Mouse (Mus musculus) midbrain, embryonic 16.5 days (tissue): ENCODE measurements at regions not wholly inside any gene's neighbourhood (a gene's known extent, or its start where the extent isn't known, plus 50 kb on each side); places are given as distances from the start of the nearest gene placed in this dataset.
A peak's percentile ranks its signal among the peaks of the same experiment; 100 is the strongest.

Source experiments
- ATAC-seq: fragments of 200-750 bp; cut with Nextera tagmentation; 2 replicates; pipeline ENCODE4 v1.8.0; 2017; ENCODE audit warnings: moderate TSS enrichment
- H3K27ac ChIP-seq: fragments of 300-500 bp; sonication (generic); 2 replicates; pipeline ENCODE4 v1.5.1; 2014; ENCODE audit warnings: mild to moderate bottlenecking, low read length, mixed read lengths
- H3K27me3 ChIP-seq: fragments of 300-500 bp; sonication (generic); 2 replicates; pipeline ENCODE4 v1.6.1; 2014; ENCODE audit warnings: low read depth, low read length, mixed read lengths; ENCODE audit not compliant: control insufficient read depth, insufficient read depth
- H3K36me3 ChIP-seq: fragments of 300-500 bp; sonication (generic); 2 replicates; pipeline ENCODE4 v1.6.1; 2014; ENCODE audit warnings: mild to moderate bottlenecking, low read length, moderate library complexity, mixed read lengths; ENCODE audit not compliant: control insufficient read depth, insufficient read depth
- H3K4me1 ChIP-seq: fragments of 300-500 bp; sonication (generic); 2 replicates; pipeline ENCODE4 v1.6.1; 2014; ENCODE audit warnings: mild to moderate bottlenecking, low read length, mixed read lengths; ENCODE audit not compliant: control insufficient read depth, insufficient read depth
- H3K4me2 ChIP-seq: fragments of 300-500 bp; sonication (generic); 2 replicates; pipeline ENCODE4 v1.6.1; 2014; ENCODE audit warnings: mild to moderate bottlenecking, low read length, mixed read lengths
- H3K4me3 ChIP-seq: fragments of 300-500 bp; sonication (generic); 2 replicates; pipeline ENCODE4 v1.5.1; 2014; ENCODE audit warnings: low read depth, mild to moderate bottlenecking, low read length, moderate library complexity, mixed read lengths
- H3K9ac ChIP-seq: fragments of 300-500 bp; sonication (generic); 2 replicates; pipeline ENCODE4 v1.6.1; 2014; ENCODE audit warnings: low read depth, low read length, mixed read lengths
- H3K9me3 ChIP-seq: fragments of 300-500 bp; sonication (generic); replicated peaks from 2 replicates; pipeline ENCODE4 v1.6.1; 2014; ENCODE audit warnings: mild to moderate bottlenecking, low read length, mixed read lengths; ENCODE audit not compliant: control insufficient read depth, poor library complexity, severe bottlenecking
- WGBS: fragments of 180-500 bp; shearing (Covaris S2); extraction: QIAGEN DNeasy Blood & Tissue Kit; methylation state at CpG from one replicate; pipeline ENCODE4 v1.1.7; 2014; 5-methylcytosine and 5-hydroxymethylcytosine counted together

GRCm38 (mm10) chr13:31347000-31347399 lies 208.9 kb upstream of the Foxq1 start:
- no peak for ATAC-seq
- H3K4me2 ChIP-seq = no peak overlapping the region
- H3K9me3 ChIP-seq = no peaks in the 10 kb centered on the region
- H3K27me3 ChIP-seq = no peaks in the 10 kb centered on the region
- no peaks in the 10 kb centered on the region for H3K4me1 ChIP-seq
- H3K27ac ChIP-seq = no peak overlapping the region
- H3K9ac ChIP-seq = no peak overlapping the region
- H3K36me3 ChIP-seq = no peaks in the 10 kb centered on the region
- WGBS = 96% methylated on average over 2 of the region's 2 CpGs
- H3K4me3 ChIP-seq = no peak overlapping the region

GRCm38 (mm10) chr13:31349671-31350070 lies 206.3 kb upstream of the Foxq1 start:
- no peak overlapping the region for H3K4me3 ChIP-seq
- 64% methylated on average over 2 of the region's 2 CpGs for WGBS
- ATAC-seq = no peak

GRCm38 (mm10) chr13:31351481-31351880 lies 204.5 kb upstream of the Foxq1 start:
- Histone ChIP-seq H3K4me1 (no peaks in the 10 kb centered on the region), H3K4me3 (no peak overlapping the region), H3K9me3 (no peaks in the 10 kb centered on the region), H3K9ac (no peak overlapping the region), H3K36me3 (no peaks in the 10 kb centered on the region), H3K4me2 (no peak overlapping the region), H3K27ac (no peak overlapping the region), H3K27me3 (no peaks in the 10 kb centered on the region)
- ATAC-seq = no peak

More at GRCm38 (mm10) chr13:31349671-31350070, 206.3 kb upstream of the Foxq1 start:
- no peak overlapping the region for H3K9ac ChIP-seq
- H3K36me3 ChIP-seq = no peaks in the 10 kb centered on the region
- H3K4me1 ChIP-seq = no peaks in the 10 kb centered on the region
- no peaks in the 10 kb centered on the region for H3K9me3 ChIP-seq
- no peak overlapping the region for H3K27ac ChIP-seq
- no peaks in the 10 kb centered on the region for H3K27me3 ChIP-seq
- no peak overlapping the region for H3K4me2 ChIP-seq

GRCm38 (mm10) chr13:31352825-31353224 lies 203.1 kb upstream of the Foxq1 start:
- Histone ChIP-seq H3K4me1 (no peaks in the 10 kb centered on the region), H3K4me3 (no peak overlapping the region), H3K4me2 (no peak overlapping the region), H3K9me3 (no peaks in the 10 kb centered on the region), H3K27me3 (no peaks in the 10 kb centered on the region), H3K9ac (no peak overlapping the region), H3K27ac (no peak overlapping the region), H3K36me3 (no peaks in the 10 kb centered on the region)
- ATAC-seq = no peak
- WGBS = 77% methylated on average over 5 of the region's 5 CpGs

- Histone ChIP-seq H3K4me3 (no peak overlapping the region), H3K27me3 (no peaks in the 10 kb centered on the region), H3K9ac (no peak overlapping the region), H3K4me1 (no peaks in the 10 kb centered on the region), H3K9me3 (no peaks in the 10 kb centered on the region), H3K4me2 (no peak overlapping the region), H3K36me3 (no peaks in the 10 kb centered on the region), H3K27ac (no peak overlapping the region)
- no peak for ATAC-seq
- WGBS = 92% methylated on average over 4 of the region's 4 CpGs
Observed at GRCm38 (mm10) chr13:31359353-31359752, 196.6 kb upstream of the Foxq1 start.

GRCm38 (mm10) chr13:31362386-31362785 lies 193.5 kb upstream of the Foxq1 start:
- H3K9me3 ChIP-seq = no peaks in the 10 kb centered on the region
- no peak overlapping the region for H3K4me3 ChIP-seq
- no peak for ATAC-seq
- no peaks in the 10 kb centered on the region for H3K4me1 ChIP-seq
- WGBS = 35% methylated on average over 3 of the region's 3 CpGs
- H3K27ac ChIP-seq = no peak overlapping the region
- no peaks in the 10 kb centered on the region for H3K36me3 ChIP-seq
- no peak overlapping the region for H3K9ac ChIP-seq
- no peaks in the 10 kb centered on the region for H3K27me3 ChIP-seq
- H3K4me2 ChIP-seq = no peak overlapping the region

GRCm38 (mm10) chr13:31364369-31364768 lies 191.6 kb upstream of the Foxq1 start:
- H3K4me2 ChIP-seq = no peak overlapping the region
- WGBS = 62% methylated on average over 4 of the region's 4 CpGs
- no peak overlapping the region for H3K27ac ChIP-seq
- H3K36me3 ChIP-seq = no peaks in the 10 kb centered on the region
- H3K27me3 ChIP-seq = no peaks in the 10 kb centered on the region
- peak; percentile 64; the same call in 1 of the 2 replicates for ATAC-seq
- no peaks in the 10 kb centered on the region for H3K9me3 ChIP-seq
- no peak overlapping the region for H3K9ac ChIP-seq
- H3K4me3 ChIP-seq = no peak overlapping the region
- no peaks in the 10 kb centered on the region for H3K4me1 ChIP-seq

- Histone ChIP-seq H3K36me3 (no peaks in the 10 kb centered on the region), H3K27ac (no peak overlapping the region), H3K4me3 (no peak overlapping the region), H3K9me3 (no peaks in the 10 kb centered on the region), H3K4me2 (no peak overlapping the region), H3K9ac (no peak overlapping the region), H3K4me1 (no peaks in the 10 kb centered on the region), H3K27me3 (no peaks in the 10 kb centered on the region)
- 95% methylated on average over 3 of the region's 3 CpGs for WGBS
- no peak for ATAC-seq
Observed at GRCm38 (mm10) chr13:31367226-31367625, 188.7 kb upstream of the Foxq1 start.

- H3K36me3 ChIP-seq = no peaks in the 10 kb centered on the region
- WGBS = 86% methylated on average over 4 of the region's 4 CpGs
- no peak for ATAC-seq
- no peaks in the 10 kb centered on the region for H3K27me3 ChIP-seq
- H3K9ac ChIP-seq = no peak overlapping the region
- H3K9me3 ChIP-seq = no peaks in the 10 kb centered on the region
- no peak overlapping the region for H3K27ac ChIP-seq
- no peak overlapping the region for H3K4me3 ChIP-seq
- no peak overlapping the region for H3K4me2 ChIP-seq
- H3K4me1 ChIP-seq = no peaks in the 10 kb centered on the region
Observed at GRCm38 (mm10) chr13:31369182-31369581, 186.8 kb upstream of the Foxq1 start.

- 79% methylated on average over 6 of the region's 6 CpGs for WGBS
- no peaks in the 10 kb centered on the region for H3K9me3 ChIP-seq
- ATAC-seq = no peak
- H3K27ac ChIP-seq = no peak overlapping the region
- no peak overlapping the region for H3K4me2 ChIP-seq
- no peak overlapping the region for H3K4me3 ChIP-seq
- no peaks in the 10 kb centered on the region for H3K36me3 ChIP-seq
- H3K27me3 ChIP-seq = no peaks in the 10 kb centered on the region
- H3K4me1 ChIP-seq = no peaks in the 10 kb centered on the region
- no peak overlapping the region for H3K9ac ChIP-seq
Observed at GRCm38 (mm10) chr13:31370873-31371272, 185.1 kb upstream of the Foxq1 start.
